Mouse (Mus musculus): ENCODE results near the gene Adrm1.

DNA sequence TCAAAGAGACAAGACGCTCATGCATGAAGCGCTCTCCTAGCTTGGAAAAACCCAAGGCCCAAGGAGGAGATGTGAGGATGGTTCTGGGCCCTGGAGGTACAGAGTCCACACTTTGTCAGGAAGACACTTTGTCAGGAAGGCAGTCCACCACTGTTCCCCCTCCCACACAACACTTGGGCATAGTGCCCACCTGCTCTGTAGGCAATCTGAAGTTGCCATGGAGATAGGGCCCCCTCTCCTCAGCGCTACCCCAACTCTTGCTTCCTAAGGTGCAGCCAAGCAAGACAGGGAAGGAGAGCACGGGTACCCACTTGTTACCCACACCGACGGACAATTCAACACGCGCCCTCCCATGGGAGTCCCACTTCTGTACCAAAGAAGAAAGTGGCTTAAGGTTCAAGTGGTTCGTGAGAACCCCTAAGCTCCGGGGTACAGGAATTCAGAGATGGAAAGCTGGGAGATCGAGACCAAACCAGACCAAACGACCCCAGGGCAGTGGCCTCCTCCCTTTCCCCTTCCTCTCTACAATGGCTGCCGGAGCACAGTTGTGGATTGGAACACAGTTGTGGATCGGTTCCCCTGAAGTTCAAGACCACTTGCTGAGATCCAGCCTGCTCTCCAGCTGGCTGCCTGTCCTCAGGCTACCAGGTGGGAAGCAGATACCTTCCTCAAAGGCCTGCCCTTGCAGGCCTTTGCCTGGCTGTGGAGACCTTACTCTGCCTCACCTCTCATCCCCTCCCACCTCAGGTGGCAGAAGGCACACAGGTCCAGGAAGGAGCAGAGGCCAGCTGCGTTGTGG lies 48.1 kb downstream of the Adrm1 start:
- TF ChIP-seq POLR2A (IDR thresholded peaks at IDR 0.05; ENCODE audit: low read depth, low read length) (no peak), CTCF (conservative IDR thresholded peaks at IDR 0.05 in 1 of 2, IDR thresholded peaks at IDR 0.05 in 1 of 2; ENCODE audit: low read depth in 2 of 2, low read length in 2 of 2) (no peak), ZC3H11A (IDR thresholded peaks at IDR 0.05; ENCODE audit: low read depth, low read length) (no peak), TCF12 (IDR thresholded peaks at IDR 0.05; ENCODE audit: low read depth, low read length) (no peak), EP300 (IDR thresholded peaks at IDR 0.05; ENCODE audit: low read length) (no peak)
